Mouse (Mus musculus) midbrain, embryonic 13.5 days (tissue): ENCODE measurements at regions not wholly inside any gene's neighbourhood (a gene's known extent, or its start where the extent isn't known, plus 50 kb on each side); places are given as distances from the start of the nearest gene placed in this dataset.
A peak's percentile ranks its signal among the peaks of the same experiment; 100 is the strongest.

ENCODE experiments used
- ATAC-seq: fragments of 200-750 bp; cut with Nextera tagmentation; 2 replicates; pipeline ENCODE4 v1.8.0; 2017; ENCODE audit warnings: mild to moderate bottlenecking, moderate TSS enrichment, moderate library complexity
- H3K27ac ChIP-seq: fragments of 300-500 bp; sonication (generic); 2 replicates; pipeline ENCODE4 v1.5.1; 2015; ENCODE audit warnings: inconsistent platforms, mild to moderate bottlenecking, moderate library complexity
- H3K27me3 ChIP-seq: fragments of 300-500 bp; sonication (generic); 2 replicates; pipeline ENCODE4 v1.6.1; 2015; ENCODE audit warnings: mild to moderate bottlenecking, inconsistent platforms
- H3K36me3 ChIP-seq: fragments of 300-500 bp; sonication (generic); 2 replicates; pipeline ENCODE4 v1.6.1; 2015; ENCODE audit warnings: mild to moderate bottlenecking, inconsistent platforms
- H3K4me1 ChIP-seq: fragments of 300-500 bp; sonication (generic); replicated peaks from 2 replicates; pipeline ENCODE4 v1.6.1; 2015; ENCODE audit warnings: inconsistent platforms
- H3K4me2 ChIP-seq: fragments of 300-500 bp; sonication (generic); replicated peaks from 2 replicates; pipeline ENCODE4 v1.6.1; 2015; ENCODE audit warnings: moderate library complexity, mild to moderate bottlenecking, inconsistent platforms
- H3K4me3 ChIP-seq: fragments of 300-500 bp; sonication (generic); replicated peaks from 2 replicates; pipeline ENCODE4 v1.5.1; 2015; ENCODE audit warnings: mild to moderate bottlenecking, inconsistent platforms
- H3K9ac ChIP-seq: fragments of 300-500 bp; sonication (generic); replicated peaks from 2 replicates; pipeline ENCODE4 v1.6.1; 2015; ENCODE audit warnings: mild to moderate bottlenecking, inconsistent platforms
- H3K9me3 ChIP-seq: fragments of 300-500 bp; sonication (generic); 2 replicates; pipeline ENCODE4 v1.6.1; 2016; ENCODE audit warnings: mild to moderate bottlenecking, inconsistent platforms
- WGBS: fragments of 180-500 bp; shearing (Covaris S2); methylation state at CpG from one replicate; pipeline ENCODE4 v1.1.7; 2015; 5-methylcytosine and 5-hydroxymethylcytosine counted together

- Histone ChIP-seq H3K4me3 (no peak overlapping the region), H3K27ac (no peak overlapping the region), H3K4me2 (no peak overlapping the region), H3K9me3 (no peaks in the 10 kb centered on the region; the same call in 1 of the 2 replicates), H3K9ac (no peak overlapping the region), H3K4me1 (peaks cover 9% of the 10 kb centered on the region; the same call in 1 of the 2 replicates), H3K36me3 (no peaks in the 10 kb centered on the region), H3K27me3 (no peaks in the 10 kb centered on the region)
- ATAC-seq, result no peak
- WGBS, result 89% methylated on average over 5 of the region's 5 CpGs
These were observed 210.3 kb downstream of the Gm10260 start for GRCm38 (mm10) chr13:97550172-97550571.

- WGBS, result 93% methylated on average over 6 of the region's 6 CpGs
- no peaks in the 10 kb centered on the region for H3K27me3 ChIP-seq
- no peak overlapping the region for H3K27ac ChIP-seq
- ATAC-seq, result no peak
- H3K4me1 ChIP-seq, result peaks cover 5% of the 10 kb centered on the region; the same call in 1 of the 2 replicates
- no peak overlapping the region for H3K4me3 ChIP-seq
- H3K9ac ChIP-seq, result no peak overlapping the region
- no peak overlapping the region for H3K4me2 ChIP-seq
- no peaks in the 10 kb centered on the region for H3K36me3 ChIP-seq
- no peaks in the 10 kb centered on the region; the same call in 1 of the 2 replicates for H3K9me3 ChIP-seq
These were observed 211.0 kb downstream of the Gm10260 start for GRCm38 (mm10) chr13:97549384-97549783.

GRCm38 (mm10) chr13:97548527-97548977 lies 211.9 kb downstream of the Gm10260 start:
- Histone ChIP-seq H3K9ac (no peak overlapping the region), H3K27ac (peak overlapping the region; percentile 7; the same call in 1 of the 2 replicates), H3K4me3 (no peak overlapping the region), H3K36me3 (no peaks in the 10 kb centered on the region), H3K9me3 (no peaks in the 10 kb centered on the region; the same call in 1 of the 2 replicates), H3K27me3 (no peaks in the 10 kb centered on the region), H3K4me1 (peaks cover 5% of the 10 kb centered on the region; the same call in 1 of the 2 replicates), H3K4me2 (no peak overlapping the region)
- no peak for ATAC-seq
- WGBS, result 53% methylated on average over 9 of the region's 9 CpGs

- 58% methylated on average over 5 of the region's 5 CpGs for WGBS
- Histone ChIP-seq H3K27me3 (no peaks in the 10 kb centered on the region), H3K4me3 (no peak overlapping the region), H3K4me2 (no peak overlapping the region), H3K4me1 (peaks cover 5% of the 10 kb centered on the region; the same call in 1 of the 2 replicates), H3K9ac (no peak overlapping the region), H3K9me3 (no peaks in the 10 kb centered on the region; the same call in 1 of the 2 replicates), H3K36me3 (no peaks in the 10 kb centered on the region), H3K27ac (no peak overlapping the region; the same call in 1 of the 2 replicates)
- ATAC-seq, result no peak
These were observed 213.5 kb downstream of the Gm10260 start for GRCm38 (mm10) chr13:97546936-97547335.

GRCm38 (mm10) chr13:97545971-97546454 lies 214.4 kb downstream of the Gm10260 start:
- Histone ChIP-seq H3K4me1 (peaks cover 5% of the 10 kb centered on the region; the same call in 1 of the 2 replicates), H3K9ac (no peak overlapping the region), H3K4me3 (no peak overlapping the region), H3K9me3 (no peaks in the 10 kb centered on the region; the same call in 1 of the 2 replicates), H3K27ac (no peak overlapping the region), H3K36me3 (no peaks in the 10 kb centered on the region), H3K27me3 (no peaks in the 10 kb centered on the region), H3K4me2 (no peak overlapping the region)
- 49% methylated on average over 9 of the region's 9 CpGs for WGBS
- peak; percentile 50; the same call in 1 of the 2 replicates for ATAC-seq

GRCm38 (mm10) chr13:97539686-97540085 lies 220.7 kb downstream of the Gm10260 start:
- no peak overlapping the region for H3K27ac ChIP-seq
- H3K9ac ChIP-seq, result no peak overlapping the region
- H3K4me2 ChIP-seq, result no peak overlapping the region
- H3K4me3 ChIP-seq, result no peak overlapping the region
- peaks cover 8% of the 10 kb centered on the region; the same call in 1 of the 2 replicates for H3K4me1 ChIP-seq
- no peak for ATAC-seq
- no peaks in the 10 kb centered on the region for H3K27me3 ChIP-seq
- no peaks in the 10 kb centered on the region for H3K9me3 ChIP-seq
- H3K36me3 ChIP-seq, result no peaks in the 10 kb centered on the region
- 79% methylated on average over 9 of the region's 9 CpGs for WGBS

- Histone ChIP-seq H3K9ac (no peak overlapping the region), H3K9me3 (no peaks in the 10 kb centered on the region), H3K4me3 (no peak overlapping the region), H3K27me3 (no peaks in the 10 kb centered on the region), H3K36me3 (no peaks in the 10 kb centered on the region), H3K27ac (no peak overlapping the region), H3K4me1 (peaks cover 8% of the 10 kb centered on the region; the same call in 1 of the 2 replicates), H3K4me2 (no peak overlapping the region)
- WGBS, result 96% methylated on average over 7 of the region's 7 CpGs
- no peak for ATAC-seq
These were observed 222.0 kb downstream of the Gm10260 start for GRCm38 (mm10) chr13:97538441-97538840.

GRCm38 (mm10) chr13:97537686-97538085 lies 222.7 kb downstream of the Gm10260 start:
- Histone ChIP-seq H3K4me3 (no peak overlapping the region), H3K27me3 (no peaks in the 10 kb centered on the region), H3K27ac (no peak overlapping the region), H3K9ac (no peak overlapping the region), H3K36me3 (no peaks in the 10 kb centered on the region), H3K4me2 (no peak overlapping the region), H3K9me3 (no peaks in the 10 kb centered on the region), H3K4me1 (peaks cover 8% of the 10 kb centered on the region; the same call in 1 of the 2 replicates)
- WGBS, result 70% methylated on average over 7 of the region's 7 CpGs
- no peak for ATAC-seq

- no peak overlapping the region for H3K9ac ChIP-seq
- H3K4me1 ChIP-seq, result peaks cover 8% of the 10 kb centered on the region; the same call in 1 of the 2 replicates
- no peaks in the 10 kb centered on the region for H3K36me3 ChIP-seq
- no peak overlapping the region for H3K27ac ChIP-seq
- no peak overlapping the region for H3K4me3 ChIP-seq
- no peaks in the 10 kb centered on the region for H3K27me3 ChIP-seq
- no peaks in the 10 kb centered on the region for H3K9me3 ChIP-seq
- H3K4me2 ChIP-seq, result no peak overlapping the region
- WGBS, result 71% methylated on average over 11 of the region's 11 CpGs
- ATAC-seq, result no peak
These were observed 223.2 kb downstream of the Gm10260 start for GRCm38 (mm10) chr13:97537206-97537605.

- 82% methylated on average over 11 of the region's 11 CpGs for WGBS
- Histone ChIP-seq H3K36me3 (no peaks in the 10 kb centered on the region), H3K4me2 (no peak overlapping the region), H3K27me3 (no peaks in the 10 kb centered on the region), H3K9me3 (no peaks in the 10 kb centered on the region), H3K4me1 (peaks cover 21% of the 10 kb centered on the region), H3K27ac (no peak overlapping the region), H3K4me3 (no peak overlapping the region), H3K9ac (no peak overlapping the region)
- ATAC-seq, result no peak
These were observed 226.4 kb downstream of the Gm10260 start for GRCm38 (mm10) chr13:97533896-97534666.

GRCm38 (mm10) chr13:97531181-97531580 lies 229.3 kb downstream of the Gm10260 start:
- Histone ChIP-seq H3K36me3 (no peaks in the 10 kb centered on the region), H3K9ac (no peak overlapping the region), H3K9me3 (no peaks in the 10 kb centered on the region; the same call in 1 of the 2 replicates), H3K27me3 (no peaks in the 10 kb centered on the region), H3K4me2 (no peak overlapping the region), H3K27ac (no peak overlapping the region), H3K4me3 (no peak overlapping the region), H3K4me1 (peaks cover 14% of the 10 kb centered on the region)
- 88% methylated on average over 2 of the region's 2 CpGs for WGBS
- no peak for ATAC-seq

GRCm38 (mm10) chr13:97530570-97530969 lies 229.9 kb downstream of the Gm10260 start:
- ATAC-seq, result 0 out of 2 replicates have a peak, but pooled peaks have one; percentile 27
- H3K36me3 ChIP-seq, result no peaks in the 10 kb centered on the region
- no peak overlapping the region for H3K27ac ChIP-seq
- WGBS, result 28% methylated on average over 2 of the region's 2 CpGs
- H3K4me2 ChIP-seq, result no peak overlapping the region
- H3K4me3 ChIP-seq, result no peak overlapping the region
- H3K9me3 ChIP-seq, result no peaks in the 10 kb centered on the region; the same call in 1 of the 2 replicates
- H3K4me1 ChIP-seq, result peaks cover 14% of the 10 kb centered on the region
- H3K9ac ChIP-seq, result no peak overlapping the region
- no peaks in the 10 kb centered on the region for H3K27me3 ChIP-seq
